Mouse (Mus musculus) heart, embryonic 13.5 days (tissue): ENCODE data around the gene Ppp3ca. TPM values are rescaled to one million over a fixed set of nuclear protein-coding genes. Genes with fewer than 3 reads are reported as not detected.

Experiments used
- ATAC-seq: fragments of 200-750 bp; cut with Nextera tagmentation; 2 replicates; pipeline ENCODE4 v1.8.0; 2017; ENCODE audit warnings: moderate TSS enrichment; ENCODE audit not compliant: insufficient number of reproducible peaks, low FRiP score, low TSS enrichment; ENCODE audit errors: extremely low read depth
- H3K27ac ChIP-seq: fragments of 300-500 bp; sonication (generic); replicated peaks from 2 replicates; pipeline ENCODE4 v1.5.1; 2015; ENCODE audit warnings: moderate library complexity, mild to moderate bottlenecking, inconsistent platforms
- H3K27me3 ChIP-seq: fragments of 300-500 bp; sonication (generic); replicated peaks from 2 replicates; pipeline ENCODE4 v1.6.1; 2015; ENCODE audit warnings: mild to moderate bottlenecking, inconsistent platforms
- H3K36me3 ChIP-seq: fragments of 300-500 bp; sonication (generic); 2 replicates; pipeline ENCODE4 v1.6.1; 2015; ENCODE audit warnings: mild to moderate bottlenecking, inconsistent platforms
- H3K4me1 ChIP-seq: fragments of 300-500 bp; sonication (generic); 2 replicates; pipeline ENCODE4 v1.6.1; 2015; ENCODE audit warnings: inconsistent platforms
- H3K4me2 ChIP-seq: fragments of 300-500 bp; sonication (generic); 2 replicates; pipeline ENCODE4 v1.6.1; 2015; ENCODE audit warnings: inconsistent platforms, mild to moderate bottlenecking, moderate library complexity
- H3K4me3 ChIP-seq: fragments of 300-500 bp; sonication (generic); 2 replicates; pipeline ENCODE4 v1.5.1; 2015; ENCODE audit warnings: moderate library complexity, mild to moderate bottlenecking, inconsistent platforms
- H3K9ac ChIP-seq: fragments of 300-500 bp; sonication (generic); 2 replicates; pipeline ENCODE4 v1.6.1; 2015; ENCODE audit warnings: inconsistent platforms, mild to moderate bottlenecking, moderate library complexity
- H3K9me3 ChIP-seq: fragments of 300-500 bp; sonication (generic); 2 replicates; pipeline ENCODE4 v1.6.1; 2016; ENCODE audit warnings: inconsistent platforms
- WGBS: fragments of 180-500 bp; shearing (Covaris S2); methylation state at CpG from one replicate; pipeline ENCODE4 v1.1.7; 2015; ENCODE audit warnings: mixed read lengths; 5-methylcytosine and 5-hydroxymethylcytosine counted together
- polyA plus RNA-seq: library from polyadenylated mRNA; unstranded; fragments of >200 nt; fragmentation: Nextera tagmentation; extraction: Ambion mirVana; gene quantifications from 2 replicates; pipeline ENCODE4 v1.2.1, GENCODE M21; 2015

Gene Ppp3ca
- polyA plus RNA-seq, 1 experiment from 2014 or later, result 44.2 TPM

- H3K9ac ChIP-seq, result no peak overlapping the region
- H3K4me2 ChIP-seq, result no peak overlapping the region
- ATAC-seq, result no peak
- H3K27me3 ChIP-seq, result no peaks in the 10 kb centered on the region
- 54% methylated on average over 3 of the region's 3 CpGs for WGBS
- H3K9me3 ChIP-seq, result no peaks in the 10 kb centered on the region
- peaks cover 42% of the 10 kb centered on the region for H3K4me1 ChIP-seq
- peaks cover 5% of the 10 kb centered on the region for H3K36me3 ChIP-seq
- H3K4me3 ChIP-seq, result no peak overlapping the region
- H3K27ac ChIP-seq, result no peak overlapping the region
Measured at GRCm38 (mm10) chr3:136707222-136708019, 37.5 kb downstream of the Ppp3ca start.

- Histone ChIP-seq H3K27me3 (no peaks in the 10 kb centered on the region), H3K36me3 (peaks cover 5% of the 10 kb centered on the region), H3K9me3 (no peaks in the 10 kb centered on the region), H3K4me3 (no peak overlapping the region), H3K9ac (no peak overlapping the region), H3K4me2 (no peak overlapping the region), H3K4me1 (peaks cover 42% of the 10 kb centered on the region), H3K27ac (no peak overlapping the region)
- 39% methylated on average over 1 of the region's 1 CpGs for WGBS
- ATAC-seq, result no peak
Measured at GRCm38 (mm10) chr3:136708230-136708629, 38.3 kb downstream of the Ppp3ca start.

GRCm38 (mm10) chr3:136710310-136710906, 40.5 kb downstream of the Ppp3ca start:
- WGBS, result 58% methylated on average over 10 of the region's 10 CpGs
- Histone ChIP-seq H3K9ac (no peak overlapping the region), H3K4me3 (no peak overlapping the region), H3K4me1 (peaks cover 28% of the 10 kb centered on the region), H3K36me3 (peaks cover 5% of the 10 kb centered on the region), H3K9me3 (no peaks in the 10 kb centered on the region), H3K27me3 (no peaks in the 10 kb centered on the region), H3K4me2 (no peak overlapping the region), H3K27ac (no peak overlapping the region)
- no peak for ATAC-seq

- no peak overlapping the region for H3K4me3 ChIP-seq
- H3K9ac ChIP-seq, result no peak overlapping the region
- no peaks in the 10 kb centered on the region for H3K27me3 ChIP-seq
- ATAC-seq, result no peak
- H3K4me1 ChIP-seq, result no peaks in the 10 kb centered on the region
- H3K9me3 ChIP-seq, result no peaks in the 10 kb centered on the region
- H3K4me2 ChIP-seq, result no peak overlapping the region
- 85% methylated on average over 4 of the region's 4 CpGs for WGBS
- peaks cover 5% of the 10 kb centered on the region for H3K36me3 ChIP-seq
- no peak overlapping the region for H3K27ac ChIP-seq
Measured at GRCm38 (mm10) chr3:136714307-136715039, 44.5 kb downstream of the Ppp3ca start.

- Histone ChIP-seq H3K27ac (no peak overlapping the region), H3K9ac (no peak overlapping the region), H3K27me3 (no peaks in the 10 kb centered on the region), H3K4me3 (no peak overlapping the region), H3K4me1 (peaks cover 5% of the 10 kb centered on the region; the same call in 1 of the 2 replicates), H3K36me3 (peaks cover 5% of the 10 kb centered on the region), H3K9me3 (no peaks in the 10 kb centered on the region), H3K4me2 (no peak overlapping the region)
- ATAC-seq, result no peak; the same call in 1 of the 2 replicates
- 73% methylated on average over 6 of the region's 6 CpGs for WGBS
Measured at GRCm38 (mm10) chr3:136716247-136716646, 46.3 kb downstream of the Ppp3ca start.

- ATAC-seq, result no peak
- H3K4me3 ChIP-seq, result no peak overlapping the region
- H3K9ac ChIP-seq, result no peak overlapping the region
- no peak overlapping the region for H3K4me2 ChIP-seq
- no peak overlapping the region for H3K27ac ChIP-seq
- H3K9me3 ChIP-seq, result no peaks in the 10 kb centered on the region
- H3K27me3 ChIP-seq, result no peaks in the 10 kb centered on the region
- WGBS, result 87% methylated on average over 5 of the region's 5 CpGs
- H3K4me1 ChIP-seq, result peaks cover 24% of the 10 kb centered on the region
- no peaks in the 10 kb centered on the region for H3K36me3 ChIP-seq
Measured at GRCm38 (mm10) chr3:136718412-136718811, 48.5 kb downstream of the Ppp3ca start.

- Histone ChIP-seq H3K4me1 (peaks cover 48% of the 10 kb centered on the region), H3K27ac (no peak overlapping the region), H3K9me3 (no peaks in the 10 kb centered on the region), H3K27me3 (no peaks in the 10 kb centered on the region), H3K9ac (no peak overlapping the region), H3K4me2 (no peak overlapping the region), H3K4me3 (no peak overlapping the region), H3K36me3 (no peaks in the 10 kb centered on the region)
- no peak for ATAC-seq
- 89% methylated on average over 4 of the region's 4 CpGs for WGBS
Measured at GRCm38 (mm10) chr3:136721241-136721640, 51.3 kb downstream of the Ppp3ca start.

- Histone ChIP-seq H3K9me3 (no peaks in the 10 kb centered on the region), H3K4me2 (no peak overlapping the region), H3K27ac (no peak overlapping the region), H3K27me3 (no peaks in the 10 kb centered on the region), H3K4me3 (no peak overlapping the region), H3K4me1 (peaks cover 48% of the 10 kb centered on the region), H3K9ac (no peak overlapping the region), H3K36me3 (no peaks in the 10 kb centered on the region)
- 63% methylated on average over 4 of the region's 4 CpGs for WGBS
- no peak for ATAC-seq
Measured at GRCm38 (mm10) chr3:136721804-136722427, 52.0 kb downstream of the Ppp3ca start.

GRCm38 (mm10) chr3:136722493-136722892, 52.6 kb downstream of the Ppp3ca start:
- H3K9me3 ChIP-seq, result no peaks in the 10 kb centered on the region
- no peaks in the 10 kb centered on the region for H3K36me3 ChIP-seq
- no peak for ATAC-seq
- no peaks in the 10 kb centered on the region for H3K27me3 ChIP-seq
- H3K27ac ChIP-seq, result no peak overlapping the region
- no peak overlapping the region for H3K4me3 ChIP-seq
- H3K4me1 ChIP-seq, result peaks cover 48% of the 10 kb centered on the region
- no peak overlapping the region for H3K4me2 ChIP-seq
- H3K9ac ChIP-seq, result no peak overlapping the region

GRCm38 (mm10) chr3:136725311-136726156, 55.6 kb downstream of the Ppp3ca start:
- H3K36me3 ChIP-seq, result no peaks in the 10 kb centered on the region
- H3K9ac ChIP-seq, result peak overlapping the region; percentile 59
- peak overlapping the region; percentile 21 for H3K4me3 ChIP-seq
- no peaks in the 10 kb centered on the region for H3K27me3 ChIP-seq
- H3K27ac ChIP-seq, result peak overlapping the region; percentile 79
- ATAC-seq, result no peak
- peaks cover 48% of the 10 kb centered on the region for H3K4me1 ChIP-seq
- WGBS, result 9% methylated on average over 7 of the region's 7 CpGs
- peak overlapping the region; percentile 56 for H3K4me2 ChIP-seq
- no peaks in the 10 kb centered on the region for H3K9me3 ChIP-seq
